Mouse (Mus musculus): ENCODE results near the gene Rin3. TPM values are rescaled to one million over a fixed set of nuclear protein-coding genes. Genes with fewer than 3 reads are reported as not detected.

Gene Rin3
- total RNA-seq, 2 experiments from 2014 or later, result 3.5 to 3.8 TPM

GRCm38 (mm10) chr12:102368556-102368955 lies 85.7 kb downstream of the Rin3 start:
- no peak for DNase-seq (ENCODE audit: low spot score in 2 of 2)

GRCm38 (mm10) chr12:102369488-102370235 lies 86.8 kb downstream of the Rin3 start:
- DNase-seq (ENCODE audit: low spot score in 2 of 2), result no peak

DNA sequence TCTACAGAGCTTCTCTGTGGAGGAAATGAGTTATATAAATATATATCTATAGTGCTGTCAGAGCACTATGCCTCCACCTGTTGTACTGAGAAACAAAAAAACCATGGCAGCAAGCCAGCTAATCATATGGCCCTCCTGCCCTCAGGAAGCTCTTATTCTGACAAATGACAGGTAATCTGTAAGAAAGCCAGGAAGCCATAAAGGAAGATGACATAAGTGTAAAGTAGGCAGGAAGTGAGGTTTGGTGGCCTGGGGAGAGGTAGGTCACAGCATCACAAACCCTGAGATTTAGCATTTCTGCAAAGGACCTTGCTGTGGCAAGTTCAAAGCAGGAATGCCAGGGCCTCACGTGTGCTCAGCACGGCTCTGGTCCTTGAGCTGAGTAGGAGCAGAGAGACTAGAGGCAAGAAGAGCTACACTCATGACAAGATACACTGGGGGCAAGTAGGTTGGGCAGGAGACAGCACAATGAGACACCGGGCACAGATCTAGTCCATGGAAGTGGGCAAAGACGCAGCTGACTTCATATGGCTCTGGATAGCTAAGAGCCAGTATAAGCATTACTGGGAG lies 88.2 kb downstream of the Rin3 start:
- no peak for DNase-seq (ENCODE audit: low spot score in 2 of 2)

GRCm38 (mm10) chr12:102372322-102372721 lies 89.5 kb downstream of the Rin3 start:
- no peak for DNase-seq (ENCODE audit: low spot score in 2 of 2)

DNA sequence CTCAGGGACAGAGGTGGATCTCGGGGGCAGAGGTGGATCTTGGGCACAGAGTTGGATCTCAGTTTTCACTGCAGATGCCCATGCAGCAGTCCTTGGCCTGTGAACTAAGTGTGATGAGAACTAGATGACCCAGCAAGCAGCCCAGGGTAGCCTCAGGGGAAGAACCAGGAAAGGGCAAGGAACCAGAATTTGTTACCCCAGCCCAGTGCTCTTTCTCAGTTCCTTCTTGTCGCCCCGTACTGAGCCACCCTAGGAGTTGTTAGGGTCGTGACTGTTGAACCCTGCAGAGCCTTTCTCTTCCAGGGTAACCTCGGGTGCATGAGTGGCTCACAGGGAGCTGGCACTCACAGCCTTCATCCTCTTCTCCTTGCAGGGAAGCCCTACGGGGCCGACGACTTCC lies 99.3 kb downstream of the Rin3 start:
- no peak for DNase-seq (ENCODE audit: low spot score in 2 of 2)

- DNase-seq (ENCODE audit: low spot score in 2 of 2), result no peak
These were observed 100.4 kb downstream of the Rin3 start for GRCm38 (mm10) chr12:102383288-102383687.

DNA sequence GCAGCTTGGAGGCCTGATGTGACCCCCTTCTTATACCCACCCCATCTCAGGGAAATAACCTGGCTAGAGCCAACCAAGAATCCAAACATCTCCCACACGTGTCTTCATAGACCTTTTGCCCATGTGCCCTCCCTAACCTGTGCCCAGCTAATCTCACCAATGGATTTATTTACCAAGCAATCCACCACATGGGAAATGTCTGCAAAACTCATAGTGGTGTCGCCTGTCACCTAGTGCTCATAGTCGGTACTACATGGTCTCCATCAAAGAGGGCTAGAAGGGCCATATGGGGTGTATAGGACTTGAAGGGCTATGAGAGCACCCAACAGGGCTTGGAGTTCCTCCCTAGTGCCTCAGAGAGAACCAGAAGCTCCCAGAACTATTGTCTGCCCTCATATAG lies 102.0 kb downstream of the Rin3 start:
- DNase-seq (ENCODE audit: low spot score in 2 of 2), result peak; percentile 67 to 75

DNA sequence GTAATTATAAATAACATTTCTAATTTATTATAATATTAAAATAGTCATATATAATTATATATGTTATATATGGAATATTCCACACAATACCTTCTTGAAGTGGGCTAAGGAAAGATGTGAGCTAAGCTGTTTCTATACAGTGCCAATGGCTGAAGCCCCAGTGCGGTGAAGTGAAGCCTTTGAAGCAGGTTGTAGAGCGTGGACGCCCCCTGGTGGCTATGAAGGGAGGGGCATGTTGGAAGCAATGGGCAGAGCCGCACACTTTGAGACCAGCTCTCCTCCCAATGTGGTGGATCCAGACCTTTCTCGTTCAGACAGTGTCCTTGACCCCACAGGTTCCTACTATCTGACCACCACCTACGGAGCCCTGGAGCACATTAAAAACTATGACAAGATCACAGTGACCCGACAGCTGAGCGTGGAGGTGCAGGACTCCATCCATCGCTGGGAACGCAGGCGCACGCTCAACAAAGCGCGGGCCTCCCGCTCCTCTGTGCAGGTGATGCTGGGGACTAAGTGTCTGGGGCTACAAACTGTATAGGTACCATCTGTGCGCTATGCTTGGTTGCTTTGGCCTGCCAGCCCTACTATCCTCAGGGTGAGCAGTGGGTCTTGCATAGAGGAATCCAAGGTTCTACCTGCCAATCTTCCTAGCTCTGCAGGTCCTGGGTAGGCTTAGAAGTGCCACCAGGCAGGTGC lies 104.5 kb downstream of the Rin3 start:
- peak; percentile 91 to 95 for DNase-seq (ENCODE audit: low spot score in 2 of 2)

DNA sequence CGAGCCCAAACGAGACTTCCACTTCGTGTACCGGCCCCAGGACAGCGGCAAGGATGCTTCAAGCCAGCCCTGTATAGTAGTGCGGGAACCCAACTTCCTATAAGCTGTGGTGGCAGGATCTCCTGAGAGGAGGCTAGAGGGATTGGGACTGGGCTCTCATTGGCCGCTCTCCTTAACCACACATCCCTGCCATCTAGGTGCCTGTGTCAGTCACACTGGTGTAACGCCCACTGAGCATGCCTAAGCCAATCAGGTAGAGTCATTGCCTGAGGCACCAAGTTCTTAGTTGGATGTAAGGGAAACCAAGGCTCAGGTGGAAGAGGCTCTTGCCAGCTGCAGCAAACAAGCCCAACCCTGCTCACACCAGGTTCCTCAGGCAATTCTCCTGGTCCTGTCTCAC lies 107.2 kb downstream of the Rin3 start:
- no peak for DNase-seq (ENCODE audit: low spot score in 2 of 2)

DNA sequence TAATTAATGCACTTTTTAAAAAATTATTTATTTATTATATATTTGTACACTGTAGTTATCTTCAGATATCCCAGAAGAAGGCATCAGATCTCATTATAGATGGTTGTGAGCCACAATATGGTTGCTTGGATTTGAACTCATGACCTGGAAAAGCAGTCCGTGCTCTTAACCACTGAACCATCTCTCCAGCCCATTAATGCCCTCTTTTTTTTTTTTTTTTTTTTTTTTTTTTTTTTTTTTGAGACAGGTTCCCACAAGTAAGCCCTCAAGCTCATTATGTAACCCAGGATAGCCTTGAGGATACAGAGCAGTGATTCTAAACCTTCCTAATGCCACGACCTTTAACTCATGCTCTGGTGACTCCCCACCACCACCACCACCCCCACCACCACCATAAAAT lies 108.3 kb downstream of the Rin3 start:
- DNase-seq (ENCODE audit: low spot score in 2 of 2), result no peak

DNA sequence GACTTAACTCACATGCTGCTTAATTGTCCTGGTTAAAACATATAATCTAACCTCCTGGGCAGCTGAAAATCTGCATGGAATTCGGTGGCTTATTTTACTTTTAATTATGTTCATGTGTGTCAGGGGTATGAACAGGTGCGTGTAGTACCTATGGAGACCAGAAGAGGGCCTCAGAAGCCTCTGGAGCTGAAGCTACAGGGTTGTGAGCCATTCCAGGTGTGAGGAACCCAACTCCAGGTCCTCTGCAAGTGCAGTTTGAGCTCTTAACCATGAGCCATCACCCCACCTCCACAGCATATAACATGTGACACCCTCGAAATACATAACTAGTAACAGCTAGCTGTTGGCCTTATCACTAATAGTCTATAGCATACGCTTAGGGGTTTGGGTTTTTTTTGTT lies 109.1 kb downstream of the Rin3 start:
- peak in 1 of 2 experiments; percentile 44 for DNase-seq (ENCODE audit: low spot score in 2 of 2)

DNA sequence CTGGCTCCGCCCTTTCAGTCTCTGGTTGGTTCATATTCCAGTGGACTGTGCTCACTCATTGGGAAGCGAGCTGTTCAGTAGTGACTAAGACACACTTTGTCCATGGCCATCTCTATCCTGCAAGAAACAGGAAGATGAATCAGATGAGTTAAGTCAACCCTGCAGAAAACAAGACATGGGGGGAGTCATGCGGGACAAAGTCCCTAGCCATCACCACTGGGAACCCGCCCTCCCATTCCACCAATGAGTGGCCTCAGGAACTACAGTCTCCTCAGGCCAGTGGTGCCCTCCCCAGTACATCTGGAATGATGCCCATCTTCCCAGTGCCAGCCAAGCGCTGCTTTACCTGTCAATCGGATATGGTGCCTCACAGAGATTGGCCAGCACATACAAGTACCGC lies 111.6 kb downstream of the Rin3 start:
- no peak for DNase-seq (ENCODE audit: low spot score in 2 of 2)

DNA sequence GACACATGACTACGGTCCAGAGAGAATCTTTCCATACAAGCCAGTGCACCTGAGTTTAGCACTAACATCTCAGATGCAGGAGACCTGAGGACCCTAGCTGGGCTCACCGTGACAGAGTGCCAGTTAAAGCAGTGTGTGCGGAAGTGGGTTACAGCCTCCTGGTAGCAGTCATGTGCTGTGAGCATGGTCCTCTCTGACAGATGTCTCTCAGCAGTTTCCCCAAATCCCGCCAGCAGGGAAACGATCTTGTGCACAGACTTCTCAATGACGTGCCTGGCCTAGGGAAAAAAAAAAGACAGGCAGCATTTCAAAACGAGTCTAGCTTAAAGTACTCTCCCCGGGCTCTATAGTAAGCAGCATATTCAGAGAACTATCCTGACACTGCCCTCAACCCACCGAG lies 112.7 kb downstream of the Rin3 start:
- DNase-seq (ENCODE audit: low spot score in 2 of 2), result no peak

GRCm38 (mm10) chr12:102395998-102396991 lies 113.4 kb downstream of the Rin3 start:
- DNase-seq (ENCODE audit: low spot score in 2 of 2), result no peak

- no peak for DNase-seq (ENCODE audit: low spot score in 2 of 2)
These were observed 115.7 kb downstream of the Rin3 start for GRCm38 (mm10) chr12:102398588-102398987.

DNA sequence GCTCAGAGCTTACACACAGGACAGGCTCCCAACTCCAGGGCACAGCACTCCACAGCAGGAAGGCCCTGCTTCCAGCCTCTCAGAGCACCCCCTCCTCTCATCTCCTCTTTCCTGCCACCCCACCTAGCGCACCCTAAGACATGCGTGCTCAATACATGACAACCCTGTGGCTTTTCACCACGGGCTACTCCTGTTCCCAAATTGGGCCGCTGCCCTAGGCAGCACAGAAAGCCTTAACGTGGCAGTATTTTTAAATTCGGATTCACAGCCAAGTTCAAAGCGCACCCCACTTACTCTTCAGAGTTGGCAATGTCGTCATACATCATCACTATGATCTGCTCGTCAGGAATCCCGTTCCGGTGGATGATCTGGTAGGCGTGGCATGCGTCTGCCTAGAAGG lies 130.3 kb downstream of the Rin3 start:
- DNase-seq (ENCODE audit: low spot score in 2 of 2), result no peak

DNA sequence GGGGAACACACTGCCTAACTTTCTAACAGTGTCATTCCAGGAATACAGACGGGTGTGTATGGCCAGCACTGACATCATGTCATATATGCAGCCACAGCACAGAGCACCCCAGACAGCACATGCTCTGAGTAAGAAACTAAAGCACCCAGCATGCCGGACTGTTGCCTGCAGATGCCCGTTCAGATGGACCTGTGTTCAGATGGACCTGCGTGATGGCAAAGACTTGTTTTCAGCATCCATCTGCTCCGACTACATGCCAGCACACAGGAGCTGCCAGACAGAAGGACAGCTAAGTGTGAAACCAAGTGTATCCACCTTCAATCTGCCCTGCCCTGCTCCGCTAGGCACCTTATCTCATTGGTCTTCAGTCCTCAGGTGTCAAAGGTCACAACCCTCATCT lies 131.8 kb downstream of the Rin3 start:
- no peak for DNase-seq (ENCODE audit: low spot score in 2 of 2)

GRCm38 (mm10) chr12:102416391-102416837 lies 133.6 kb downstream of the Rin3 start:
- no peak for DNase-seq (ENCODE audit: low spot score in 2 of 2)

DNA sequence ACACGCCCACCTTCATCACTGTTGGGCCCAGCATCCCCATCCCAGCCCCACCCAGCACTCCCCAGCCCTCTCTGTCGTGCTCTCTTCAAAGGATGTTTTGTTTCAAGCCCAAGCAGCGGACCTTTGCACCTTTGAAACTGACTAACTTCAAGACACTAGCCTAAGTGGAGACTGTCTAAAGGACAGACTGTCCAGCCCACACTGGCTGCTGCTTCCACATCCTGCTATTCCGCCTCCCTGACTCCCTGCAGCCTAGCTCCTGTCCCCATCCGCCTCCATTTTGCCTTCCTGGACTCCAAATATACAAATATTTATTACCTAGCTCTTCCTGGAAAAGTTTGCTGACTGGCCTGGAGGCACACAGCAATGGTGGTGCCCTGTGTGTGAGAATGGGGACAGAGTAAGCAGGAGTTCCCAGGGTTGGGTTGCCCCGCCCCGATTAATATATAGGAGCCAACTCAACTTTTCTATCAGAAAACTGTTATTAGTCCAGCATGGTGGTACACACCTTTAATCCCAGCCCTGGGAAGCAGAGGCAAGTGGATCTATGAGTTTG lies 134.2 kb downstream of the Rin3 start:
- no peak for DNase-seq (ENCODE audit: low spot score in 2 of 2)

DNA sequence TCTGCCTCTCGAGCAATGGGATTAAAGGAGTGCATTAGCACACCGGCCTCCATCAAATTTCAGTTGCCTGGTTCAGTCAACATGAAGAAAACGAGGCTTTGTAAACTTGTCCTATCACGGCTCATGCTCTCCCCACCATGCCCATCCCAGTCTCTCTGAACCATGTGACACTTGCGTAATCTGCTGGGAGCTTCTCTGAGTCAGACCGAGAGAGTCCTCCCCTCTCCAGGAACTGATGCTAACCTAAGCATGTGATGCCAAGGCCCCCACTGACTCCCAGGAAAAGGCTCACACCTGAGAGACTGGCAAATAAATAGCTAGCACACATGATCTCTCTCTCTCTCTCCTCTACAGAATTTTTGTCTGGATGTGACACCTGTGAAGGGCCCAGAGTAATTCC lies 134.9 kb downstream of the Rin3 start:
- no peak for DNase-seq (ENCODE audit: low spot score in 2 of 2)

- peak in 1 of 2 experiments; percentile 48 for DNase-seq (ENCODE audit: low spot score in 2 of 2)
These were observed 136.7 kb downstream of the Rin3 start for GRCm38 (mm10) chr12:102419544-102419943.

All from layer of hippocampus, postnatal 10 days (tissue).